8 mouse cellular contexts compared by ENCODE assay signal in the genomic region with DNA sequence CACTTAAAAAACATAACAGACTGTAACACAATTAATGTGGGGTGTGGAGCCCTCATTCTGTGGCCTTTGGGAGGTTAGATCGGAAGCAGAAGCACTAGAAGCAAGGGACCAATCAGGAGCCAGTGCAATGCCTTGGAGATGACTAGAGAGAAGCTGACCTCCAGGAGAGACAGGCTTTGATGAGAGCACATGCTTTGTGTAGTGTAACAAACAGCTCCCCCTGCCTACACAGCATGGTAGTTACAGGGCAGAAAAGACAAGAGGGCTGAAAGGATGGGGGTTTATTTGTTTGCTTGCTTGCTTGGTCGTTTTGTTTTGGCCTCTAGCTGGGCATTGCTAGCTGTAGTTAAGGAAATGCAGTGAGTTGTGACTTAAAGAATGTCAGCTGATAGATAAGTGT. TPM values are rescaled to one million over a fixed set of nuclear protein-coding genes. Genes with fewer than 3 reads are reported as not detected.
DNase-seq lines count a peak whose midpoint lies in the region; ATAC-seq and TF ChIP-seq lines count a peak whose summit lies in the region.

No protein-coding gene starts in this region.

- peak; percentile 81 for TF ChIP-seq CTCF in layer of hippocampus, adult 2 months (conservative IDR thresholded peaks at IDR 0.05)
- peak; percentile 24; the same call in 1 of the 2 replicates for TF ChIP-seq CTCF in G1E (IDR thresholded peaks at IDR 0.05; ENCODE audit: low read depth, low read length)

- no peaks in the 10 kb centered on the region for H3K9me3 ChIP-seq in G1E (replicated peaks)

- ATAC-seq in G1E (ENCODE audit: extremely low read depth, insufficient number of reproducible peaks, low FRiP score, poor library complexity, severe bottlenecking): no peak

- no peaks in the 10 kb centered on the region for H3K36me3 ChIP-seq in G1E (replicated peaks)

- DNase-seq in layer of hippocampus, adult 2 months (ENCODE audit: low spot score in 2 of 2): peak; percentile 26 to 47
- DNase-seq in layer of hippocampus, adult 8-10 months (ENCODE audit: low spot score in 2 of 2): no peak
- DNase-seq in G1E (ENCODE audit: low spot score): no peak
- peak; percentile 25 to 59 for DNase-seq in cerebellum, postnatal 25 days
- peak; percentile 15 to 20 for DNase-seq in heart, postnatal 36 days
- peak; percentile 28 for DNase-seq in lung, postnatal 14 days
- DNase-seq in thymus, postnatal 0 days (ENCODE audit: low spot score): peak; percentile 41
- no peak for DNase-seq in spleen, adult 12 weeks (ENCODE audit: low spot score)

- H3K27me3 ChIP-seq in G1E (ENCODE audit: insufficient read depth, low read length): peaks cover 7% of the 10 kb centered on the region

- no peak overlapping the region for H3K27ac ChIP-seq in layer of hippocampus, adult 2 months

- intact Hi-C loops in heart, postnatal 36 days (cut with DNase I): loop anchor here (1.0 to 5.0 kb wide), 3 partner anchors 76 to 326 kb away; no protein-coding TSS in a partner anchor

- no peaks in the 10 kb centered on the region for H3K4me1 ChIP-seq in G1E (ENCODE audit: insufficient read depth, low read depth, low read length)

- no peak overlapping the region for H3K4me3 ChIP-seq in layer of hippocampus, adult 2 months
- no peak overlapping the region for H3K4me3 ChIP-seq in G1E (ENCODE audit: low read depth, low read length)

RNA-seq across cellular contexts. Expression of a gene that starts 25.3 kb away (rescaled TPM):
- total RNA-seq in layer of hippocampus, adult 2 months (2021): 10 to 100 TPM; 23.7 to 24.0 TPM
- total RNA-seq in layer of hippocampus, adult 8-10 months (2022): 10 to 100 TPM; 22.8 to 31.0 (median 24.2) TPM
- total RNA-seq in G1E (2014; fragmentation: Nextera tagmentation) (52.7 and 57.4 TPM in 2 replicates), G1E (2017) (49.5 and 67.9 TPM in 2 replicates)
- 6.2 and 11.8 TPM in 2 replicates for polyA plus RNA-seq in G1E (2012)
- 10 to 100 TPM; 10.5 to 10.8 TPM for total RNA-seq in heart, postnatal 36 days (2021)
- 58.5 and 62.6 TPM in 2 replicates for polyA plus RNA-seq in thymus, postnatal 0 days (2015; fragmentation: Nextera tagmentation; extraction: Ambion mirVana)

RNA-seq across cellular contexts. Expression of a gene that starts 25.5 kb away (rescaled TPM):
- total RNA-seq in layer of hippocampus, adult 2 months (2021): 1 to 10 TPM; 7.1 to 9.9 TPM
- total RNA-seq in layer of hippocampus, adult 8-10 months (2022): 10 to 100 TPM in 1 of 4 experiments, 1 to 10 TPM in 3; 7.9 to 10.8 (median 8.6) TPM
- total RNA-seq in G1E (2014; fragmentation: Nextera tagmentation) (not detected in 2 replicates), G1E (2017) (0.05 and 0.06 TPM in 2 replicates)
- not detected in 2 replicates for polyA plus RNA-seq in G1E (2012)
- 10 to 100 TPM in 1 of 2 experiments, 1 to 10 TPM in 1; 9.2 to 10.6 TPM for total RNA-seq in heart, postnatal 36 days (2021)
- 0.05 and 0.08 TPM in 2 replicates for polyA plus RNA-seq in thymus, postnatal 0 days (2015; fragmentation: Nextera tagmentation; extraction: Ambion mirVana)

RNA-seq across cellular contexts. Expression of a gene that starts 50.1 kb away (rescaled TPM):
- total RNA-seq in layer of hippocampus, adult 2 months (2021): 1 to 10 TPM; 1.9 to 2.3 TPM
- 1 to 10 TPM; 2.5 to 3.8 (median 3.6) TPM for total RNA-seq in layer of hippocampus, adult 8-10 months (2022)
- total RNA-seq in G1E (2014; fragmentation: Nextera tagmentation) (2.3 and 5.5 TPM in 2 replicates), G1E (2017) (1.5 and 2.0 TPM in 2 replicates)
- 0.12 and 0.18 TPM in 2 replicates for polyA plus RNA-seq in G1E (2012)
- total RNA-seq in heart, postnatal 36 days (2021): under 1 TPM; 0.27 to 0.50 TPM
- 0.38 and 0.40 TPM in 2 replicates for polyA plus RNA-seq in thymus, postnatal 0 days (2015; fragmentation: Nextera tagmentation; extraction: Ambion mirVana)

Comparison
In these comparisons a context has a peak if more than half of its experiments do, and no peak if none do; other contexts are left out.
1. DNase-seq: peak in layer of hippocampus, adult 2 months (2 of 2), cerebellum, postnatal 25 days (2 of 2), heart, postnatal 36 days (2 of 2), lung, postnatal 14 days (single experiment) and thymus, postnatal 0 days (single experiment); none in layer of hippocampus, adult 8-10 months (0 of 2), G1E (single experiment) and spleen, adult 12 weeks (single experiment).
2. RNA of a gene that starts 25.5 kb away (total RNA-seq): 9.2 to 10.6 TPM in heart, postnatal 36 days, 7.1 to 9.9 TPM in layer of hippocampus, adult 2 months and 7.9 to 10.8 TPM in layer of hippocampus, adult 8-10 months; 0.05 to 0.06 TPM in G1E; every median in the first group is over 4 times any median in the second.